12 mouse cellular contexts compared by ENCODE assay signal in the genomic region with DNA sequence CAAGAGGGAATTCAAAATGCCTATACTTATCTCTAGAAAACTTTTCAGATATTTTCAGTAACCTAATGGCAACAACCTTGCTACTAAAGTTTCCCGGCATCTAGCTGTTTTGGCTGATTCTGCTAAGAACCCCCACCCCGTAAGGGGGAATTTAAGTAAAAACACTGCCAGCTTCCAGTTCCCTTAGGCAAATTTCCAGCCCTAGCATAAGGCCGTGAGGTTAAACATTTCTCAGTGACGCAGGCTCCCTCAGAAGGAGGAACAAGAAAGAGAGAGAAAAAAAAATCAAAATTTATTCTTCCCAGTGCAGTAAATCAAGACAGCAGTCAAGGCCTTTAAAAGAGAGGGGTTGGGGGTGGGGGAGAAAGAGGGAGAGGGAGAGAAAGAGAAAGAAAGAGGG.
DNase-seq lines count a peak whose midpoint lies in the region; ATAC-seq and TF ChIP-seq lines count a peak whose summit lies in the region.
"Had no signal": no experiment of that assay in that cellular context is flagged by ENCODE, and none has a peak within 500 bp of the region (broad histone marks: within the 10 kb centered on the region; RNA-seq: fewer than 3 reads in every experiment).

No protein-coding gene starts in this region.

- no peak for TF ChIP-seq CTCF in stomach, postnatal 0 days (IDR thresholded peaks at IDR 0.05; ENCODE audit: low read depth)

- H3K36me3 ChIP-seq in heart, embryonic 13.5 days: no peaks in the 10 kb centered on the region
- no peaks in the 10 kb centered on the region for H3K36me3 ChIP-seq in heart, embryonic 11.5 days (ENCODE audit: control insufficient read depth, insufficient read depth, low read length)
- no peaks in the 10 kb centered on the region for H3K36me3 ChIP-seq in stomach, postnatal 0 days (ENCODE audit: control insufficient read depth, insufficient read depth, low read length)

- WGBS in heart, embryonic 13.5 days: 60% methylated on average over 4 of the region's 4 CpGs
- 79% methylated on average over 4 of the region's 4 CpGs for WGBS in heart, embryonic 11.5 days (ENCODE audit: insufficient replicate concordance)
- WGBS in stomach, postnatal 0 days: 41% methylated on average over 4 of the region's 4 CpGs

- H3K27ac ChIP-seq in heart, embryonic 13.5 days (replicated peaks): peak overlapping the region; percentile 60
- H3K27ac ChIP-seq in heart, embryonic 11.5 days (ENCODE audit: low read depth, low read length): no peak overlapping the region
- H3K27ac ChIP-seq in stomach, postnatal 0 days (replicated peaks): peak overlapping the region; percentile 66

- H3K4me3 ChIP-seq in heart, embryonic 13.5 days: no peak overlapping the region
- no peak overlapping the region for H3K4me3 ChIP-seq in heart, embryonic 11.5 days (ENCODE audit: low read depth, low read length)
- H3K4me3 ChIP-seq in stomach, postnatal 0 days (ENCODE audit: low read depth, low read length): no peak overlapping the region

- no peak overlapping the region for H3K4me2 ChIP-seq in heart, embryonic 13.5 days
- no peak overlapping the region for H3K4me2 ChIP-seq in heart, embryonic 11.5 days
- no peak overlapping the region for H3K4me2 ChIP-seq in stomach, postnatal 0 days (replicated peaks; ENCODE audit: low read depth)

- no peak for TF ChIP-seq EP300 in stomach, postnatal 0 days (optimal IDR thresholded peaks at IDR 0.05)

- peaks cover 46% of the 10 kb centered on the region for H3K4me1 ChIP-seq in heart, embryonic 13.5 days
- H3K4me1 ChIP-seq in heart, embryonic 11.5 days (ENCODE audit: control insufficient read depth, insufficient read depth, low read length): peaks cover 7% of the 10 kb centered on the region
- H3K4me1 ChIP-seq in stomach, postnatal 0 days (replicated peaks; ENCODE audit: control insufficient read depth, insufficient read depth): peaks cover 8% of the 10 kb centered on the region

- peak; percentile 13 for DNase-seq in ovary, adult 18-20 months (ENCODE audit: low spot score)
- DNase-seq in ovary, postnatal 10 days (ENCODE audit: low spot score): no peak
- DNase-seq in kidney, postnatal 10 days: peak; percentile 52
- no peak for DNase-seq in stomach, postnatal 0 days (ENCODE audit: low spot score)
- no peak for DNase-seq in left cerebral cortex, postnatal 25 days (ENCODE audit: low spot score in 2 of 2)
- DNase-seq in T-cell, adult 2 months (ENCODE audit: low spot score): no peak
- DNase-seq: cerebellum, adult 2 months; layer of hippocampus, postnatal 36 days; thymus, postnatal 36 days had no signal

- no peak overlapping the region for H3K9ac ChIP-seq in heart, embryonic 13.5 days
- H3K9ac ChIP-seq in heart, embryonic 11.5 days (ENCODE audit: low read depth, low read length): no peak overlapping the region
- H3K9ac ChIP-seq in stomach, postnatal 0 days (ENCODE audit: low read length): no peak overlapping the region

- H3K27me3 ChIP-seq in heart, embryonic 13.5 days (replicated peaks): no peaks in the 10 kb centered on the region
- no peaks in the 10 kb centered on the region for H3K27me3 ChIP-seq in heart, embryonic 11.5 days (ENCODE audit: control insufficient read depth, insufficient read depth, low read length)
- H3K27me3 ChIP-seq in stomach, postnatal 0 days (ENCODE audit: control insufficient read depth, insufficient read depth, low read length): no peaks in the 10 kb centered on the region
- H3K27me3 ChIP-seq: CH12.LX had no signal

- no peaks in the 10 kb centered on the region for H3K9me3 ChIP-seq in heart, embryonic 13.5 days
- H3K9me3 ChIP-seq in heart, embryonic 11.5 days (replicated peaks; ENCODE audit: control insufficient read depth, low read length): no peaks in the 10 kb centered on the region
- no peaks in the 10 kb centered on the region for H3K9me3 ChIP-seq in stomach, postnatal 0 days (ENCODE audit: control insufficient read depth, low read length)

- intact Hi-C loops in left cerebral cortex, postnatal 25 days (cut with DNase I): no loop called here

- ATAC-seq in heart, embryonic 13.5 days (ENCODE audit: extremely low read depth, insufficient number of reproducible peaks, low FRiP score, low TSS enrichment): no peak
- ATAC-seq in heart, embryonic 11.5 days (replicated peaks; ENCODE audit: insufficient number of reproducible peaks, low FRiP score, low TSS enrichment): no peak
- no peak for ATAC-seq in stomach, postnatal 0 days (ENCODE audit: low FRiP score, low TSS enrichment)

Comparison
In these comparisons a context has a peak if more than half of its experiments do, and no peak if none do; other contexts are left out.
1. DNase-seq: peak in ovary, adult 18-20 months (single experiment) and kidney, postnatal 10 days (single experiment); none in ovary, postnatal 10 days (single experiment), stomach, postnatal 0 days (single experiment), left cerebral cortex, postnatal 25 days (0 of 2) and T-cell, adult 2 months (single experiment).